Mouse (Mus musculus): ENCODE measurements around the gene Cntnap2.
"Not testable (repeated sequence)": the region's sequence is repeated elsewhere in the genome, so short reads cannot be mapped to it uniquely, and the experiment has no call there.

Gene Cntnap2

DNA sequence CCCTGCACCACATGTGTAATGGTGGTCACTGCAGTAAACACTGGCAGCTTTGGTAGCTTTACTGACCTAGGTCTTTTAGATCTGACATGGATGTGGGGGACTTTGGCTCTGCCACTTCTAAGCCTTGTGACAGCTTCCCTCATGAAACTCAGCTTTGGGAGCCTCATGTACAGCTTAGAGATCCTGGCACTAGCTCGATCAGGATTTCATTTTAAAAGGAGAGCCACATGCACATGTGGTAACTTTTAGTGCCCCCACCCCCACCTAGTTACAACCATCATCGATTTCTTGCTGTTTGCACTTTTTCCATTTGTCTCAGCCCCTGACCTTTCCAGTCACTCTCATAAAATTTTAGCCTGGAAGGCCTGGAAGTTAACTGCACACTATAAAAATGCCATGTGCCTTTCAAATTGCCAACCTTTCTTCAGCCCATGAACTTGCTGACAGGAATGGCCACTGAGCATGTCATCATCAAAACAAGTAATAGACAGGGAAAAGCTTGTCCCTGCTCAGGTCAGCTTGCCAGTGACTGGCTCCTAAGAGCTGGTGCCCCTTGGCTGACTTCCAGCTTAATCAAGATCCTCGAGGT lies 2197.9 kb downstream of the Cntnap2 start:
- no peak for DNase-seq

DNA sequence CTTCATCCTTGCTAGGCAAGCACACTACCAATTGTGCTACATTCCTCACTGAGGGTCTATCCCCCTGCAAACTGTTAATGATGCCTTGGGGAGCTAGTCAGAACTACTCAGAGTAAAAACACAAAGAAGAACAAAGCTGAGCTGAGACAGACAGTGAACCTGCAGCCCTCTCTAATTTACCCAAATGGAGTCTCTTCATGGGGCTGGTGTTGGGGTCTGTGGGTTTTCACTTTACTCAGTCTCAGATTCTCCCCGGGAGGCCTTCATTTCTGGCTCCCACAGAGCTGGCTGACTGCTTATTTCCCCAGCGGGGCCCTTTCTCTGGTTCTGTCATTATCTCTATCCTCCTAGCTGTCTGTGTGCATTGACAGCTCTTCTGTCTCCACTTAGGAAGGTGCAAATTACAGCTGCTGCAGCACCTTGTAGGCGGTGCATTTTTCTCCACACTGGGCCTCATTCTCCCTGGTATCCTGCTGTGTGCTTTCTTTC lies 2200.5 kb downstream of the Cntnap2 start:
- DNase-seq = no peak

DNA sequence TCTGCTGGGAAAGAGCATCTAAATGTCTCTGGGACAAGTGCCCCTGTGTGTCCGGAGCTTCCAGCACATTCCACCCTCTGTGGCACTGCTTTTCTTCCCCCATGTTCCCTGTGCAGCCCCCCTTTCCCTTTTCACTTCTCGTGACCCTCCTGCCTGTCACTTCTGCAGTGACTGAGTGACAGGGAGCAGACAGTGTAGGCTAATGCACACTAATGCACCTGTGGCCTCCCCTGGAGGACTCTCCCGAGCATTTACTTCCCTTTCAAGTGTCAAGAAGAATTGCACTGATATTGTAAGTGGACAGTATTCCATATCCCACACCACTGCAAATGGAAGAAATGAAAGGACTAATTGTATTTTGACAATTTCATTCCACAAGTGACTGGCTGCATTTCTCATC lies 2208.1 kb downstream of the Cntnap2 start:
- no peak for DNase-seq

DNA sequence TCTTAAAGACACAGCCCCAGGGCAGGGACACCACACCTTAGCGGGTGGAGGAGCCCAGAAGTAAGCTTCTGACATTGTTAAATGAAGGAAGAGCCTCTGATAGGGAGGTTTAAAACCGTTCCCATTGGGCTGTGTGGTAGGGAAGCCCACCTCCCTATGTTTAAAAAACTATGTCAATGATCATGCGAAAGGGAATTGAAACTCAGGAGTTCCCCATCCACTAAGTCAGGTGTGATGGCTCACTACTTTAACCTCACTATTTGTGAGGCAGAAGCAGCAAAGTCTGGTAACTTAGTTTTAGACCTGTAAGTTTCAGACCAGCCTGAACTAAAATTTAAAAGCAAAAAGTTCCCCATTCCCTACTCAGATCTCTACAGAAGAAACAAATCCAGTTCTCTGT lies 2210.3 kb downstream of the Cntnap2 start:
- no peak for DNase-seq

DNA sequence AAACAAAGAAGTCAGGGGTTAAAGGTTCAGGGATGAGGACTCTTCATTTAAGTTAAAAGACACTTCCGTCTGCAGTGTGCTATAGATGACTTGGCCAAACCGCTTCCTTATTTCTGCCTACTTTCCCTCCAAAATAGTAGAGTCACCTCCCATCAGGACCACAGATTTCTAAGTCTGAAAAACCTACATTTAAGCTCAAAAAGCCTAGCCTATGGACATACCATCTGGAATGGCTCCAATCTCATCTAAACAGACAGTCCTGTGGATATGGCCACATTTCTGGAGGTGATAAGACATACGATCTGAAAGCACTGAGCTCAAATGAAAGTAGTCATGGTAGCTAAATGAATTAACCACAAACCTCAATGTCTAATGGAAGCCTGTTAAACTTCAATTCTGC lies 2212.4 kb downstream of the Cntnap2 start:
- no peak for DNase-seq

DNA sequence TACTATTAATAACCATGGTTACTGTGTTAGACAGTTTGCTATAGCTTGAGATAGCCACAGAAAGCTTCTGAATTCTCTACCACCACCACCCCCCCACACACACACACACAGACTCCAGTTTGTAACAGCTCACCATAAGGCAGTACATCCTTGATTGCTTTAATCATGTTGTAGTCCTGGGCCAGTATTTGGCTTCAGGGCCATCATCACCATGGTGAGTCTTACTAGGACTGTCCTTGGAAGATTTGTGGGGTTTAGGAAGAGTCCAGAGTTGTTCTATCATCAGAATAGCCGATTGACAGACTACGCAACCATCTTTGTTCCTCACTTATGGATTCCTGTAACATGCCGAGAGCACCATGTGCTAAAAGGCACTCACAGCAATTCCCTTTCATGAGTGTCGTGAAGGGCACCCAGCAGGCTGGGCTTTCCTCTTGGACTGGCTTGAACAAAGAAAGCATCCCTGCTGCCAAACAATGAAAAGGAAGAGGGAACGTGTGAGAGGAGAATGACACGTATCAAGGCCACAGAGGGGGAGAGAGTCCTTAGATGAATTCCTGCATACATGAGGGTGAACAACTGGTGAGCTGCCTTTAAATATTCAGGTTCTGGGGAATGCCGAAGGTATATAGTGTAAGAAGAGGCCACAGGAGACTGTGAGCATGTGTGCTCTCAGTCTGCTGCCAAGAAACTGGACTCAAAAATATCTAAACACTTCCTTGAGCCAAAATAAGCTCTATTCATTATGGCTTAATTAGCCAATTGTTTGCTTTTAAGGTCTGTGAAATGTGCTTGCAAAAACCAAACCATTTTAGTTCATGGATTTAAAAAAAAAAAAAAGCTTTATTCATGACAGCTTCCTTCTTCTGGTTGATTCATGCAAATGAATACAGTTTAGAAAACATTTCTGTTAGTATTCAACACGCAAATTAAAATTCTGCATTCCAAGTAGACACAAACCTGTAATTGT lies 2213.7 kb downstream of the Cntnap2 start:
- no peak for DNase-seq

DNA sequence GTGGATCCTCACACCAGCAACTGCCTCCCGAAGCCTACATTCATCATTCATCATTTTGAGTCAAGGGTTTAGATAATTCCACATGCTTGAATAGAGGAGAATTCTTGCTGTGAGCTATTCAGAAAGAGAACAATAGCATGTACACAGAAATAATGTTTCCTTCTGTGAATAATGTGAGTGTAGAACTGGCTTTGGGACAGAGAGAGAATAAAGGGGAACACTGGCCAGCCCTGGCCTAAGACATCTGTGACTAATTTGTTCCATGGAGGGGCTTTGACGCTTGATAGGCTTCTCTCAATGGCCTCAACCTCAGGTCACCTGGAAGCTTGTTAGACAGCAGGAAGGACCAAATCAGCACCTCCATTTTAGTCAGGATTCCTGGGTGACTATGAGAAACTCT lies 2215.9 kb downstream of the Cntnap2 start:
- no peak for DNase-seq

DNA sequence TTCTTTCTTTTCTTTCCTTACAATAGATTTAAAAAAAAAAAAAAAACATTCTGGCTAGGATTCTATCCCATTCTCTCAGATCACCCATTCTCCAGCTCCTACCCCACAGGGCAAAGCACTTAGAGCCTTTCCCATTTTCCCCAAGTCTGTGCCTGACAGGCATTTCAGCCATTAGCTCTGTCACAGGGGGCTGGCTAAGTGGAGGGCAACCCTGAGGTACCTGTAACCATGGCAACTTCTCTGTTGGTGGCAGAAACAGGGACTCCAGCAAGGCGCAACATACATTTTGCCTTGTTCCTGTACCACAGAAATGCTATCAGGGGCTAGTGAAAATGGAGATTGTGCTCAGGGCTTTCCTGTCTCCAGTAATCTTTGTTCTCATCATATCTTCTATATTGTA lies 2220.0 kb downstream of the Cntnap2 start:
- DNase-seq = no peak

DNA sequence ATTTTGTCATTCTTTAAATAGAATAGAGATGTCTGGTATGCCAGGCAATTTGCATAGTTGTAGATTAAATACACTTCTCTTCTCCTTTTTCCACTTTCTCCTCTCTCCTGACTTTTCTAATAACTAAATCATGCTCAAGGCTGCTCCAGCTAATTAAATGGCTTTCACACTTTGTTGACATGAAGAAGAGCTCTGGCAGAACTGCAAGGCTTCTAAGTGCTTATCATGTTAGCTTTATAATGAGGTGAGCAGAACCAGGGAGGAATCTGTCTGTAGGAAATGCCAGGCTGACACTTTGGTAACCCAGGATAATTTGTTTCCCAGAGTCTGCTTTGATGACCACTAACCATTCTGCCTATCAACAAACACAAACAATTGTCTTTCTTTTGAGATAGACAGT lies 2222.4 kb downstream of the Cntnap2 start:
- DNase-seq = no peak

DNA sequence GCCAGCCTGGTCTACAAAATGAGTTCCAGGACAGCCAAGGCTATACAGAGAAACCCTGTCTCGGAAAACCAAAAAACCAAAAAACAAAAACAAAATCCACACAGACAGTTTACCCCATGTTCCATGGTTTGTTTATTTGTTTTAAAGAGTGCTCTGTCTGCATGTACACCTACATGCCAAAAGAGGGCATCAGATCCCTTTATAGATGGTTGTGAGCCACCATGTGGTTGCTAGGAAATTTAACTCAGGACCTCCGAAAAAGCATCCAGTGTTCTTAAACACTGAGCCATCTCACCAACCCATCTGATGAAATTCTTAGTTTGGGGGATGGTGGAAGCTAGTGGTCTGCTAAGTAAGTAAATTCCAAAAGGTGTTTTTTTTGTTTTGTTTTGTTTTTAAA lies 2225.6 kb downstream of the Cntnap2 start:
- no peak for DNase-seq

DNA sequence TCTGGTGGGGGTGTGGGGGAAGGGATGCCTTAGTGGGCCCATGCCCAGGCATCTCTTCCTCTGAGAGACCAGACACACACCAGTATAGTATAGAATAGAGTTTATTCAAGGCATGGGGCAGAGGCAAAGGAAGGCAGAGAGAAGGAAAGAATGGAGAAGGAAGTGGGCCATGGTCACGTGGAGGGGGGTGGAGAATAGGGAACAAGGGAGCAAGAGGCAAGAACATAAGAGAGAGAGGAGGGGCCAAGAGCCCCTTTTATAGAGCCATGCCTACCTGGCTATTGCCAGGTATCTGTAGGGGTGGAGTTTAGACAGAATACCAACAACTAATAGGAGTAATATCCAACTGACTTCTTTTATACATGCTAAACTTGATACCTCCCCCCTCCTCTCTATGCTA lies 2226.6 kb downstream of the Cntnap2 start:
- no peak for DNase-seq

DNA sequence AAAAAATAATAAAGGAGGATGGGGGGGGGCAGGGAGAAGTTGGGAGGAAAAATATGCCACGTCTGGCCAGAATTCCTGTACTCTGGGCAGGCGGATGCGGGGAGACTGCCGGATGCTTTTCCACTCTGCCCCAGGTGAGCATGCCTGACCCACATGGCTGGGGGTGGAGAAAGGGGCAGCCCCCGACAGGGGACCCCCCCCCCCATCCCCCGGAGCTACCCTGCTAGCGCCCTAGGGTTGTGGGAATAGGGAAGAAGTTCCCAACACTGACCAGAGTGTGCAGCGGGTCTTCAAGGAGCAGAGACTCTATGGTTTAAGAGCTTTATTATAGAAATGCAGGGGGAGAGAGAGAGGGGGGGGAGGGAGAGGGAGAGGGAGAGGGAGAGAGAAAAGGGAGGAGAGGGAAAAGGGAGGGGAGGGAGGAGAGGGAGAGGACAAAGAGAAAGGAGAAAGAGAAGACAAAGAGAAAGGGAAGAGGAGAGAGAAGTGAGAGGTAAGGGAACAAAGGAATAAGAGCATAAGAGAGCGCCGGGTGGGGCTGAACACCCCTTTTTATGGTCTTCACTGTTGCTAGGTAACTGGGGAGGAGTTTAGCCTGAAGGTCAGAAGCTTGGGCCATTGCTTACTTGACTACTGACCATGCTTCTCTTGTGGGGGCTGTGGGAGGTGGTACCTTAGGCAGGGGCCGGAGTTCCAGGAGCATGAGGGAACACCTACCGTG lies 2227.2 kb downstream of the Cntnap2 start:
- DNase-seq = not testable (repeated sequence)

DNA sequence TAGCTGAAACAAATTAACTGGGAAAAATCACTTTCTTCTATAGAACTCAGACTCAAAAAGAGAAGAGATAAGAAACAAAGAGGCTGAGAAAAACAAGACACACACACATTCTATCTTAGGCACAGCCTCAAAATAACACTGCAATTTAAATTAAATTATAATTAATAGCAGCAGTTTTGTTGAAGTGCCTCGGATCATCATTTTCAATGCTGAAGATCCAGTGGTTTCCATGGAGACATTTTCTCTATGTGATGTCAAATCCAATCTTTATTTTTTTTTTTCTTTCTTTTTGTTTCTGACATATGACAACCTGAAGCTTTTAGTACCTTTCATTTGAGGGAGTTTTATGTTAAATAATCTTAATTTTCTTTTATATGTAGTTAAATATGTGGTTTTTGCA lies 2228.6 kb downstream of the Cntnap2 start:
- DNase-seq = no peak

DNA sequence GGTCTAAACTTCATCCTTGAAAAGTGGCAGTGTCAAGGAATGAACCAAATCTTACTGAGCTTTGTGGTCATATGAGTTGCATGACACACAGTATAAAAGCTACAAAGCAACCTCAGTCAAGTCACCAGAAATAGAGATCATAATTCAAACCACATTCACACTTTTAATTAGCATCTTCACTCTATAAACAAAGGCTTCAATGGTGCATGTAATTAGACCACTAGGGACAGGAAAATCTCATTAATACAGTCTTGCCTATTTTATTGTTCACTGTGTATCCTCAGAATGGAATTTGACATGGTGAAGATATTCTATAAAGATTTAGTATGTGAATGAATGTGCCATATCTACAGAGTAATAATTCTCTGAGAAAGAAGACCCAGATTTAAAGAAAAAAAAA lies 2232.8 kb downstream of the Cntnap2 start:
- no peak for DNase-seq

DNA sequence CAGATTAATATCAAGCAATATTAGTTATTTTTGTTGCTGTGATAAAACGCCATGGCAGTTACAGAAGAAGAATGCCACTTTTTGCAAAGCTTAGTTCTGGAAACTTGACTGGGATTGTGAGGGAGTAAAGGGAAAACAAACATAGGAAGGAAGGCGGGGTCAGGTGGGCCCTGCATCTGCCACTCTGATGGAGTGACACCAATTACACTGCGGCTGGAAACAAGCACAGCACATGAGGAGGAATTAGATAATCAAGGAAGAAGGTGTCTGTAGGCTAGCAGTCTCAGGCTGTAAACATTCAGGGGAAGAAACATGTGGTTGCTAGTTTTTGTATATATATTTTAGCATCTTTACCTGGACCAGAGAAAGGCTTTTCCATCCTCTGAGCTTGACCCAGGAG lies 2233.3 kb downstream of the Cntnap2 start:
- no peak for DNase-seq

DNA sequence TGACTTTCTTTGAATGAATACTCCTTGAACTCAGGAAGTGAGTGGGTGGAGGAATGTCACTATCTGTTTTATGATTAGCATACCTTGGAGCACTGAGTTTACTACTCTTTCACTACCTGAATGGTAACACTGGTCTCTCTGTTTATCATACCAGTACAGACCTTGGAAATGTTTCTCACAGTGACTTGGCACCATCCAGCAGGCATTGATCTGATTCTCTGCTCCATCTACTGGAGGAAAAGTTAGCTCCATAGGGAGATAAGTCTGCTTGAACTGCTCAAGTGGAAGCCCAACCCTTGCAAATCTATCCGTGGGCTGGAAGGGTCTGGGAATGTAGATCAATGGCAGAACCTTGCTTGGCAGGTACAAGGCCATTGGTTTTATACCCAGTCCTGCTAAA lies 2235.3 kb downstream of the Cntnap2 start:
- DNase-seq = no peak

DNA sequence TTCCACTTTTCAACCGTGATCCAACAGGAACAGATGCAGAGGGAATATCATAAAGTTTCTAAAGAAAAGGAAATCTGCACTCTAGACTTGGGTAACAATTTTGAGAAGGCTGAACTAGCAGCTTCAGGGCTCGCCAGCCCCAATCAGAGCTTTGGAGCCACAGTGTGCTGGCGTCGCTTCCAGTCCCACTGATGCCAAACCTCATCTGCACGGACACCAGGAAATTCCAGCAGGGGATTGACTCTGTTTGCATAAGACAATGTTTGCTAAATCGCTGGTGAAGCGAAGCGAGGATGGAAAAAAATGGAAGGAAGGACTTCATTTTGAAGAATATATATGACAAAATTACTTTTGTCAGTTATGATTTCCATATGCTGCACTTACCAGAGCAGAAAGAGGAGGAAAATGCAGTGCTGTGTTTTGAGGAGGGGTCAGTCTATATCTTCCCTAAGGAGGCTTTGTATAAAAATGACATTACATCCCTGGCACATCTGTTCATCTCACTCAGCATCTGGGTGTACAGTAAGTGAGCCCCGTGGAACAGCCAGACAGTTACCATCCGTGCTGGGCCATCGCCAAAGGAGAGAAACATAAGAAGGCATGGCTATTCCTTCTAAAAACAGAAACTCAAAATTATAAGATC lies 2245.8 kb downstream of the Cntnap2 start:
- no peak for DNase-seq

DNA sequence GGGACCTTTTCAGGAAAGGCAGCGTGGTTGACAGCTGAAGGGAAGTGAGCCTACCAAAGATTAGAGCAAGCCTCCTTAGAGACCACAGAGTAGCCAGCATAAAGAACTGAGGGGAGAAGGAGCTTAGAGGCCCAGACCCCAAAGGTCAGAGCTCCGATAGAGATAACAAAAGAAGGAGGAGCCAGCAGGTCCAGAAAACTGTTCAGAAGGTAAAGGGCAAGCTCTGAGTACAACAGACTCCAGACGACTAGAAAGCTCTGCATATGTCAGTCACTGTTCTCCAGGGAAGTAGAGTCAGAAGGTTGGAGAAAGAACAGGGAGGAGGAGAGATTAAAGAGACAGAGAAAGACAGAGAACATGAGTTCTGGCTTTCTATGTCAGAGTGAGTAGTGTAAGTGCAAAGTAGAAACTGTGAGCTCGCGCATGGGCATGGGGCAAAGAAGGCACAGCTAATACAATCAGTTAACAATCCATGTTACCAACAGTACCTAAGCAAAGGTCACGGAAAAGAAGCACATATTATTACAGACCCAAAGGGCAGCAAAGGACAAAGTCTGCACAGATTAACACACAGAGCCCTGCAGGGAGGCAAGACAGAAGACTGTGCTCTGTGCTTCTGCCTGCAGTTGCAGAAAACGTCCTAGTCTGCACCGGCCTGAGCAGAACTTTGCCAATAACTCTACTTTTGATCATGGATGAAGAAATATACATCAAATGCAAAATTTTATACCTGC lies 2247.1 kb downstream of the Cntnap2 start:
- no peak for DNase-seq

DNA sequence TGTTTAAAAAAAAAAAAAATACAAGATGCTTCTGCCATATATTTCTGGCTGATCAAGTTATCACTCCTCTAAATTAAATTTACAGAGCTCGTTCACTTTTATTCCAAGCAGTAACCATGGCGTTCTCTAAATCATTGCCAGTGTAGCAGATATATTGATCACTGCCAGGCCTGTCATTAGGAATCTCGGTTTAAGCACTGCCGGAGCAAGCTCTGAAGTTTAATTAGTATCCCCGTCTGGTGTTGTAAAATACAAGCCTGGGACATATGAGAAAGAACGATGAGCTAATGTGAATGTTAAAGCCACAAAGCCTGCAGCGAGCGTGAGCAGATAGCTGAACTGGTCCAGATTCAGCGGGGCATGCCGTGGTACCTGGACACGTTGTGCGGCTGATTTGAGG lies 2247.8 kb downstream of the Cntnap2 start:
- DNase-seq = no peak

DNA sequence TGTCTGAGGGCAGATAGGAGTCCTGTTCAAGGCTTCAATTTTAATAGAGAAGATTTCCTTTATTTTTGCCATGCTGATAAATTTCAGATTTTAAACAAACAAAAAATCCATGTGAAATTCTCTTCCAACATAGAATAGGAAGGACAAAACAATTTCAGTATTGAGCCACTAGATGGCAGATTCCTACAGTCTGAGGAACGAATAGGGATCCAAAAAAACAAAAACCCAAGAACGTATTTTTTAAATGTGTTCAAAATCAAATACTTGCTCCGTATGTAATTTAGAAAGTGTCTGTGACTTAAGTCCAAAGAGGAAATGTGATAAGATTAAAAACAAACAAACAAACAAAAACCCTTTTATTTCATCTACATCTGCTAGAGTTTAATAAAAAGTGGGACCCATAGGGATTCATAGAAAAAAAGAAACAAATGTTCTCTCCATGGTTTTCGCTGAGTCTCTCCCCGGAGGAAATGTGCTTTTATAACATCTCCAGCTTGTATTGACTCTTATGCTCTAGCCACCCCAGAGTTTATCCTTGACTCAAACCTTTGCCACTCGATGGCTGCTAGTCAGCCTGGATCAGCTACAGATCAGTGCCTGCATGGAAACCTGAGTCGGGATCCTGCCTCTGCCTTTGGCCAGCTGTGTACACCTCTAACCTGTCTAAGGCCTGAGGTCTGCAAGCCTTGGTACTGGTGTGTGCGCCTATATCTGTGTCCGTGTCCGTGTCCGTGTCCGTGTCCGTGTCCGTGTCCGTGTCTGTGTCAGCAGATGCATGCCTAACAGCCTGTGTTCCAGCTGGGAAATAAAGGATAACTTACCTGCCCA lies 2255.6 kb downstream of the Cntnap2 start:
- peak; percentile 47 for DNase-seq

DNA sequence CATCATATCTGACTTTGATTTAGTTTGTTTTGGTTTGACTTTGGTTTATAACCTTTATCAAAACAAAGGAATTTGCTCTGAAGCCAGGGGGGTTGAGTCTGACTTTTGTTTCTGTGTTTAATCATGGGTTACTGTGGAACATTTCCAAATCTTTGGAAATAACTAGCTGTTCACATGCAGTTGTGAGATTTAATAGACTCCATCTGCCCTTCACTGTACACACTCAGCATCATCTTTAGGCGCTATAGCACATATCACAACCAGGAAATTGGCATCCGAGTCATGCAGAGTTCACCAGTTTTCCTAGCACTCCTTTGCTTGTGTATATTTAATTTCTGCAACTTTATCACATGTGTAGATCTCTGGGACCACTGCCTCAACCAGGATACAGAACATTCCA lies 2256.3 kb downstream of the Cntnap2 start:
- DNase-seq = no peak

DNA sequence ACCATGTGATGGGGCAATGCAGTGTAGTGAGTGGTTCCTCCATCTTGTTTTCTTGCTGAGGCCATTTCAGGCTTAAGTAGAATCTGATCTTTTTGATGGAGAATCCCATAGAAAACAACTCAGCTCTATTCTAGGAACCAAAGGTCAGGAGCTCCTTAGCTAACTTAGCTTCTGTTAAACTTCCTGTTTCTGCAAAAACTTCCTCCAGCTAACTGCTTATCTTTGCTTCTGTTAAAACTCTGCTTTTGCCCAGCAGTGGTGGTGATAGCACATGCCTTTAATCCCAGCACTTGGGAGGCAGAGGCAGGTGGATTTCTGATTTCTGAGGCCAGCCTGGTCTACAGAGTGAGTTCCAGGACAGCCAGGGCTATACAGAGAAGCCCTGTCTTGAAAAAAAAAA lies 2258.1 kb downstream of the Cntnap2 start:
- no peak for DNase-seq
